Mouse (Mus musculus) embryo, embryonic 10 days (tissue): ENCODE data around the gene Gpr146.
"Not testable (repeated sequence)": the region's sequence is repeated elsewhere in the genome, so short reads cannot be mapped to it uniquely, and the experiment has no call there.

Experiments used
- DNase-seq: peaks from one replicate; pipeline ENCODE4 v3.0.0-alpha.2; 2015; ENCODE audit warnings: low spot score

The Gpr146 gene

GRCm38 (mm10) chr5:139377468-139378270 lies at the start of gene Gpr146:
Gene Gpr146, plus strand, starts transcription at chr5:139377697.
- no peak for DNase-seq

- no peak for DNase-seq
Measured at GRCm38 (mm10) chr5:139330766-139331165, 46.7 kb upstream of the Gpr146 start.

GRCm38 (mm10) chr5:139331742-139332141 lies 45.8 kb upstream of the Gpr146 start:
- DNase-seq: peak; percentile 86

- no peak for DNase-seq
Measured at GRCm38 (mm10) chr5:139332590-139333272, 44.8 kb upstream of the Gpr146 start.

GRCm38 (mm10) chr5:139333301-139334013 lies 44.0 kb upstream of the Gpr146 start:
- no peak for DNase-seq

- DNase-seq: not testable (repeated sequence)
Measured at GRCm38 (mm10) chr5:139334394-139334793, 43.1 kb upstream of the Gpr146 start.

GRCm38 (mm10) chr5:139335634-139336033 lies 41.9 kb upstream of the Gpr146 start:
- DNase-seq: no peak

GRCm38 (mm10) chr5:139337826-139338370 lies 39.6 kb upstream of the Gpr146 start:
- no peak for DNase-seq

- DNase-seq: no peak
Measured at GRCm38 (mm10) chr5:139338403-139338802, 39.1 kb upstream of the Gpr146 start.

GRCm38 (mm10) chr5:139338891-139339290 lies 38.6 kb upstream of the Gpr146 start:
- DNase-seq: no peak

- DNase-seq: peak; percentile 91
Measured at GRCm38 (mm10) chr5:139344021-139344686, 33.3 kb upstream of the Gpr146 start.

- DNase-seq: peak; percentile 97
Measured at GRCm38 (mm10) chr5:139344687-139345363, 32.7 kb upstream of the Gpr146 start.

- DNase-seq: no peak
Measured at GRCm38 (mm10) chr5:139345364-139345714, 32.2 kb upstream of the Gpr146 start.

GRCm38 (mm10) chr5:139347225-139347624 lies 30.3 kb upstream of the Gpr146 start:
- no peak for DNase-seq

GRCm38 (mm10) chr5:139349713-139350112 lies 27.8 kb upstream of the Gpr146 start:
- no peak for DNase-seq

GRCm38 (mm10) chr5:139351134-139351533 lies 26.4 kb upstream of the Gpr146 start, which contains the start of gene Cox19:
Gene Cox19, minus strand, starts transcription at chr5:139351418.
- no peak for DNase-seq

- DNase-seq: no peak
Measured at GRCm38 (mm10) chr5:139351628-139352027, 25.9 kb upstream of the Gpr146 start.

- DNase-seq: no peak
Measured at GRCm38 (mm10) chr5:139352317-139352716, 25.2 kb upstream of the Gpr146 start, which contains the start of gene Cyp2w1. Gene Cyp2w1, plus strand, starts transcription at chr5:139352617.

- DNase-seq: no peak
Measured at GRCm38 (mm10) chr5:139353496-139353895, 24.0 kb upstream of the Gpr146 start.

GRCm38 (mm10) chr5:139353946-139354345 lies 23.6 kb upstream of the Gpr146 start:
- no peak for DNase-seq

- peak; percentile 83 for DNase-seq
Measured at GRCm38 (mm10) chr5:139355235-139355772, 22.2 kb upstream of the Gpr146 start.
